Mouse (Mus musculus) intestine, postnatal 0 days (tissue): ENCODE measurements around the gene Tmco3. TPM values are rescaled to one million over a fixed set of nuclear protein-coding genes. Genes with fewer than 3 reads are reported as not detected.
A peak's percentile ranks its signal among the peaks of the same experiment; 100 is the strongest.

Experiments
- ATAC-seq: fragments of 200-750 bp; cut with Nextera tagmentation; 2 replicates; pipeline ENCODE4 v1.8.0; 2017; ENCODE audit warnings: mild to moderate bottlenecking, moderate TSS enrichment, moderate library complexity
- H3K27ac ChIP-seq: fragments of 300-500 bp; sonication (generic); 2 replicates; pipeline ENCODE4 v1.5.1; 2014; ENCODE audit warnings: mild to moderate bottlenecking, low read depth, low read length, moderate library complexity
- H3K27me3 ChIP-seq: fragments of 300-500 bp; sonication (generic); replicated peaks from 2 replicates; pipeline ENCODE4 v1.6.1; 2014; ENCODE audit warnings: low read length, mixed read lengths; ENCODE audit not compliant: control insufficient read depth, insufficient read depth
- H3K36me3 ChIP-seq: fragments of 300-500 bp; sonication (generic); 2 replicates; pipeline ENCODE4 v1.6.1; 2014; ENCODE audit warnings: mild to moderate bottlenecking, moderate library complexity; ENCODE audit not compliant: control insufficient read depth, insufficient read depth
- H3K4me1 ChIP-seq: fragments of 300-500 bp; sonication (generic); replicated peaks from 2 replicates; pipeline ENCODE4 v1.6.1; 2014; ENCODE audit warnings: antibody characterized with exemption, low read length, mixed read lengths; ENCODE audit not compliant: control insufficient read depth, insufficient read depth
- H3K4me2 ChIP-seq: fragments of 300-500 bp; sonication (generic); replicated peaks from 2 replicates; pipeline ENCODE4 v1.6.1; 2014; ENCODE audit warnings: low read depth, mild to moderate bottlenecking, moderate library complexity
- H3K4me3 ChIP-seq: fragments of 300-500 bp; sonication (generic); 2 replicates; pipeline ENCODE4 v1.5.1; 2014; ENCODE audit warnings: low read depth, low read length
- H3K9ac ChIP-seq: fragments of 300-500 bp; sonication (generic); 2 replicates; pipeline ENCODE4 v1.6.1; 2014; ENCODE audit warnings: mild to moderate bottlenecking, low read depth, low read length
- H3K9me3 ChIP-seq: fragments of 300-500 bp; sonication (generic); 2 replicates; pipeline ENCODE4 v1.6.1; 2016; ENCODE audit warnings: mixed run types; ENCODE audit not compliant: control insufficient read depth
- CTCF ChIP-seq: sonication (generic); IDR thresholded peaks from 2 replicates; pipeline ENCODE4 v1.5.1; 2016; ENCODE audit warnings: low read depth, mild to moderate bottlenecking, control low read depth, antibody characterized with exemption, moderate library complexity
- WGBS: fragments of 180-500 bp; shearing (Covaris S2); extraction: QIAGEN DNeasy Blood & Tissue Kit; methylation state at CpG from one replicate; pipeline ENCODE4 v1.1.7; 2014; 5-methylcytosine and 5-hydroxymethylcytosine counted together
- polyA plus RNA-seq: library from polyadenylated mRNA; unstranded; fragments of >200 nt; fragmentation: Nextera tagmentation; extraction: Ambion mirVana; gene quantifications from 2 replicates; pipeline ENCODE4 v1.2.1, GENCODE M21; 2015

Tmco3 gene
- polyA plus RNA-seq, 1 experiment from 2014 or later, result 18.5 TPM

DNA sequence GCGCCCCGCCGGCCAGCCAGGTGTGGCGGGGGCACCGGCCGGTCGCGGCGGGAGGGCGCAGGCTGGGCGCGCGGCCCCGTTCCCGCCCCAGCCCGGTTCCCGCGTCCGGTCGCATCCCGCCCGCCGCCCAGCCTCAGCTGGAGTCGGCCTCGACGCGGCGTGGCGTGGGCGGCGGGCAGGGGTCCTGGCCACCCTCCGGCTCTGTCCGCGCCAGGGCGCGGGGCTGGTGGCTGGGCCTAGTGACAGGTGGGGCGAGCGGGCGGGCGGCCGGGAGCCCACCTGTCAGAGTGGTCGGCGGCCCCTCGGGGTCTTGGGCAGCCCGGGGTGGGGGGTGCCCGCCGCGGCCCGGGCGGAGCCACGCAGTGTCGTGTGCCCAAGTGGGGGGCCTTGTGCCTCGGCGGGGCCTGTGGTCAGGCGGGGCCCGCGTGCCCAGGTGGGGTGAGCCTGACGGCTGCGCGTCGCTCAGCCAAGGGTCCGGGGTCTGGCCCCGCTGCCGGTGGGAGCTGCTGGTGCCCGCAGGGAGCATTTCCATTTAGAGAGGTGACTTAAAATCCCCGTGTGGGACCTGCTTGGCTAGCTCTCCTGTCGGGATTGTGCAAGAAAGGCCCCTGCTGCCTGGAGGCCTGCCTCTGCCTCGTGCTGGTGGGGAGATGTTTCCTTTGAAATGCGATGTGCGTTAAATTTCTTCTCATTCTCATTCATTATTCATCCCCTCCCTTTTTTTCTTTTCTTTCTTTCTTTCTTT, 51.1 kb downstream of the Tmco3 start:
- Histone ChIP-seq H3K36me3 (peaks cover 26% of the 10 kb centered on the region), H3K4me1 (no peaks in the 10 kb centered on the region), H3K9ac (peak overlapping the region; percentile 92), H3K4me2 (peak overlapping the region; percentile 96), H3K9me3 (no peaks in the 10 kb centered on the region), H3K27me3 (no peaks in the 10 kb centered on the region), H3K27ac (peak overlapping the region; percentile 70), H3K4me3 (peak overlapping the region; percentile 76)
- TF ChIP-seq CTCF, result no peak
- WGBS, result under 1% methylated on average over 50 of the region's 70 CpGs
- peak; percentile 29 for ATAC-seq

DNA sequence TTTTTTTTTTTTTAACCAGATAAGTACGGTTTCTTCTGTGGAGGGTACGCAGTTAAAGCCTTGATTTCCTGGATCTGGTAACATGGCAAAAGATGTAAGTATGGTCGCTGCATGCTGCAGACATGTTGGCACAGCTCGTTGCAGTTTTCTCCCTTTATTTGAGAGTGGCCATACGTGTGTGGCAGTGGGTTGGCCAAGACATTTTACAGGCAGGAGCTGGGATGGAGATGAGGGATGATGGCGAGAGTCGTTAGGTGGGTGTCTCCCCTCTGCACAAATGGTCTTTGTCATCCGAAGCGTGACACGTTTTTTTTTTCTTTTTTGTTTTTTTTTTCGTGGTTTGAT, 51.6 kb downstream of the Tmco3 start:
- no peaks in the 10 kb centered on the region for H3K9me3 ChIP-seq
- peak overlapping the region; percentile 92 for H3K9ac ChIP-seq
- peak overlapping the region; percentile 96 for H3K4me2 ChIP-seq
- WGBS, result 2% methylated on average over 11 of the region's 11 CpGs
- no peak for ATAC-seq
- H3K4me1 ChIP-seq, result no peaks in the 10 kb centered on the region
- H3K36me3 ChIP-seq, result peaks cover 31% of the 10 kb centered on the region
- H3K4me3 ChIP-seq, result peak overlapping the region; percentile 76
- TF ChIP-seq CTCF, result no peak
- H3K27me3 ChIP-seq, result no peaks in the 10 kb centered on the region
- no peak overlapping the region for H3K27ac ChIP-seq

DNA sequence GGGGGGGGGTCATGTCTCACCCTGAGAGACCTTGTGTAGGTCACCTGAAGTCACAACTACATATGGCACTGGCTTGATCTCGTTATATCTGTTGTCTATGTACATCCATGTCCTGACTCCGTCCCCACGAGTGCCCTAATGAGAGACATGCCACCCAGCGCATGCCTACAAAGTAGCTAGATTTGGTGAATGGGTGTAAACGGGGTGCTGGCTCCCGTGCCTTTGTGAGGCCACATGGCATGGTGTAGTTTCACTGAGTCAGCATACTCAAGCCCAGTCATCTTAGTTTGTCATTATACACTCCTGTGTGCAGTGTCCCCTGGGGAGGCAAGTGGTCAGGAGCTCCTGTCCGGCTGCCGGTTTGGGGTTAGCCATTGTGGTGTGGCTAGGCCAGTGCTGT, 52.7 kb downstream of the Tmco3 start:
- Histone ChIP-seq H3K27me3 (no peaks in the 10 kb centered on the region), H3K4me3 (no peak overlapping the region), H3K36me3 (peaks cover 42% of the 10 kb centered on the region), H3K9ac (no peak overlapping the region), H3K4me2 (no peak overlapping the region), H3K4me1 (no peaks in the 10 kb centered on the region), H3K9me3 (no peaks in the 10 kb centered on the region), H3K27ac (no peak overlapping the region)
- 78% methylated on average over 8 of the region's 8 CpGs for WGBS
- no peak for ATAC-seq
- TF ChIP-seq CTCF, result no peak

- no peaks in the 10 kb centered on the region for H3K27me3 ChIP-seq
- 79% methylated on average over 2 of the region's 2 CpGs for WGBS
Measured at GRCm38 (mm10) chr8:13342340-13342739, 54.4 kb downstream of the Tmco3 start.

DNA sequence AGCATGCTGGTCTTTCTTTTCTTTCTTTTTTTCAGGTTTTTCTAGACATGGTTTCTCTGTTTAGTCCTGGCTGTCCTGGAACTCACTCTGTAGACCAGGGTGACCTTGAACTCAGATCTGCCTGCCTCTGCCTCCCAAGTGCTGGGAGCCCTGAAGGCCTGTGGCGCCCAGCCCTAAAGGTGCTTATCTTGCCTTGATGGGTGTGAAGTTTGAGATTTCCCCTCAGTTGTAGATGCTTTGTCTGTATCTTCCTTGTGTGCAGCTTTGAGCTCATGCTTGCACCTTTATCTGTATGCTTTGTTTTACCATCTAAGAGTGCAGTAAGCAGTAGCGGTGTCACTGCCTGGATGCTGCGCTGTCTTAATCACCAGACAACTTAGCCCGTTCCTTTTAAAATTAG, 55.1 kb downstream of the Tmco3 start:
- H3K36me3 ChIP-seq, result peaks cover 57% of the 10 kb centered on the region

More at GRCm38 (mm10) chr8:13342340-13342739, 54.4 kb downstream of the Tmco3 start:
- Histone ChIP-seq H3K9ac (no peak overlapping the region), H3K27ac (no peak overlapping the region), H3K4me1 (no peaks in the 10 kb centered on the region), H3K36me3 (peaks cover 54% of the 10 kb centered on the region), H3K9me3 (no peaks in the 10 kb centered on the region), H3K4me2 (no peak overlapping the region), H3K4me3 (no peak overlapping the region)
- TF ChIP-seq CTCF, result no peak
- no peak for ATAC-seq

GRCm38 (mm10) chr8:13350052-13350451, 62.1 kb downstream of the Tmco3 start:
- WGBS, result 91% methylated on average over 7 of the region's 7 CpGs
- Histone ChIP-seq H3K9me3 (no peaks in the 10 kb centered on the region), H3K9ac (no peak overlapping the region), H3K27ac (no peak overlapping the region), H3K4me2 (no peak overlapping the region), H3K4me1 (no peaks in the 10 kb centered on the region), H3K27me3 (no peaks in the 10 kb centered on the region), H3K36me3 (peaks cover 55% of the 10 kb centered on the region), H3K4me3 (no peak overlapping the region)
- no peak for ATAC-seq
- TF ChIP-seq CTCF, result no peak

More for the DNA sequence above, 55.1 kb downstream of the Tmco3 start:
- Histone ChIP-seq H3K4me2 (no peak overlapping the region), H3K4me3 (no peak overlapping the region), H3K4me1 (no peaks in the 10 kb centered on the region), H3K27me3 (no peaks in the 10 kb centered on the region), H3K9me3 (no peaks in the 10 kb centered on the region), H3K27ac (no peak overlapping the region), H3K9ac (no peak overlapping the region)
- no peak for ATAC-seq
- no peak for TF ChIP-seq CTCF
- WGBS, result 94% methylated on average over 4 of the region's 4 CpGs
